Mouse (Mus musculus): ENCODE measurements around the gene Fgf2. TPM values are rescaled to one million over a fixed set of nuclear protein-coding genes. Genes with fewer than 3 reads are reported as not detected.

Fgf2 gene
- polyA plus RNA-seq, 1 experiment from 2014 or later, result 0.29 TPM

- Histone ChIP-seq H3K4me1 (ENCODE audit: insufficient read depth) (no peaks in the 10 kb centered on the region), H3K27ac (ENCODE audit: low read depth) (no peak overlapping the region), H3K9ac (replicated peaks) (no peak overlapping the region), H3K9me3 (ENCODE audit: low read length) (no peaks in the 10 kb centered on the region), H3K4me3 (ENCODE audit: low read depth, low read length) (no peak overlapping the region), H3K36me3 (replicated peaks; ENCODE audit: insufficient read depth, low read length) (no peaks in the 10 kb centered on the region), H3K4me2 (ENCODE audit: low read depth, low read length) (no peak overlapping the region), H3K27me3 (ENCODE audit: insufficient read depth, low read length) (no peaks in the 10 kb centered on the region)
- no peak for TF ChIP-seq CTCF (IDR thresholded peaks at IDR 0.05; ENCODE audit: low read depth)
- no peak for TF ChIP-seq EP300 (IDR thresholded peaks at IDR 0.05; ENCODE audit: low read depth)
- DNase-seq (no peak), ATAC-seq (no peak)
- 73% methylated on average over 7 of the region's 7 CpGs for WGBS (ENCODE audit: insufficient replicate concordance)
Observed at GRCm38 (mm10) chr3:37398661-37399395, 50.7 kb downstream of the Fgf2 start.

GRCm38 (mm10) chr3:37401729-37402610, 53.8 kb downstream of the Fgf2 start:
- Histone ChIP-seq H3K27ac (ENCODE audit: low read depth) (no peak overlapping the region), H3K9ac (replicated peaks) (no peak overlapping the region), H3K36me3 (replicated peaks; ENCODE audit: insufficient read depth, low read length) (no peaks in the 10 kb centered on the region), H3K27me3 (ENCODE audit: insufficient read depth, low read length) (no peaks in the 10 kb centered on the region), H3K4me3 (ENCODE audit: low read depth, low read length) (no peak overlapping the region), H3K9me3 (ENCODE audit: low read length) (no peaks in the 10 kb centered on the region), H3K4me2 (ENCODE audit: low read depth, low read length) (no peak overlapping the region), H3K4me1 (ENCODE audit: insufficient read depth) (no peaks in the 10 kb centered on the region)
- ATAC-seq, result no peak
- WGBS (ENCODE audit: insufficient replicate concordance), result 78% methylated on average over 11 of the region's 11 CpGs
- DNase-seq, result no peak
- TF ChIP-seq CTCF (IDR thresholded peaks at IDR 0.05; ENCODE audit: low read depth) (no peak), EP300 (IDR thresholded peaks at IDR 0.05; ENCODE audit: low read depth) (no peak)

- DNase-seq (no peak), ATAC-seq (no peak)
- no peak overlapping the region for H3K4me2 ChIP-seq (ENCODE audit: low read depth, low read length)
- H3K36me3 ChIP-seq (replicated peaks; ENCODE audit: insufficient read depth, low read length), result no peaks in the 10 kb centered on the region
- H3K9ac ChIP-seq (replicated peaks), result no peak overlapping the region
- no peak overlapping the region for H3K4me3 ChIP-seq (ENCODE audit: low read depth, low read length)
- no peaks in the 10 kb centered on the region for H3K27me3 ChIP-seq (ENCODE audit: insufficient read depth, low read length)
- no peak overlapping the region for H3K27ac ChIP-seq (ENCODE audit: low read depth)
- TF ChIP-seq EP300 (IDR thresholded peaks at IDR 0.05; ENCODE audit: low read depth), result no peak
- TF ChIP-seq CTCF (IDR thresholded peaks at IDR 0.05; ENCODE audit: low read depth), result no peak
- no peaks in the 10 kb centered on the region for H3K9me3 ChIP-seq (ENCODE audit: low read length)
- H3K4me1 ChIP-seq (ENCODE audit: insufficient read depth), result no peaks in the 10 kb centered on the region
Observed at GRCm38 (mm10) chr3:37407598-37407997, 59.5 kb downstream of the Fgf2 start.

- Histone ChIP-seq H3K9me3 (ENCODE audit: low read length) (no peaks in the 10 kb centered on the region), H3K36me3 (replicated peaks; ENCODE audit: insufficient read depth, low read length) (no peaks in the 10 kb centered on the region), H3K4me3 (ENCODE audit: low read depth, low read length) (no peak overlapping the region), H3K4me2 (ENCODE audit: low read depth, low read length) (no peak overlapping the region), H3K27ac (ENCODE audit: low read depth) (no peak overlapping the region), H3K4me1 (ENCODE audit: insufficient read depth) (peaks cover 6% of the 10 kb centered on the region; the same call in 1 of the 2 replicates), H3K9ac (replicated peaks) (no peak overlapping the region), H3K27me3 (ENCODE audit: insufficient read depth, low read length) (no peaks in the 10 kb centered on the region)
- TF ChIP-seq CTCF (IDR thresholded peaks at IDR 0.05; ENCODE audit: low read depth), result no peak
- TF ChIP-seq EP300 (IDR thresholded peaks at IDR 0.05; ENCODE audit: low read depth), result no peak
- DNase-seq, result no peak
- ATAC-seq, result no peak
- WGBS (ENCODE audit: insufficient replicate concordance), result 81% methylated on average over 3 of the region's 3 CpGs
Observed at GRCm38 (mm10) chr3:37413446-37413845, 65.3 kb downstream of the Fgf2 start.

GRCm38 (mm10) chr3:37414413-37414960, 66.3 kb downstream of the Fgf2 start:
- WGBS (ENCODE audit: insufficient replicate concordance), result 50% methylated on average over 14 of the region's 14 CpGs
- no peak overlapping the region for H3K4me2 ChIP-seq (ENCODE audit: low read depth, low read length)
- H3K4me1 ChIP-seq (ENCODE audit: insufficient read depth), result peaks cover 9% of the 10 kb centered on the region; the same call in 1 of the 2 replicates
- H3K27me3 ChIP-seq (ENCODE audit: insufficient read depth, low read length), result no peaks in the 10 kb centered on the region
- H3K4me3 ChIP-seq (ENCODE audit: low read depth, low read length), result no peak overlapping the region
- DNase-seq (peak; percentile 80), ATAC-seq (no peak)
- no peak overlapping the region for H3K27ac ChIP-seq (ENCODE audit: low read depth)
- H3K9ac ChIP-seq (replicated peaks), result no peak overlapping the region
- peak; percentile 85 for TF ChIP-seq CTCF (IDR thresholded peaks at IDR 0.05; ENCODE audit: low read depth)
- TF ChIP-seq EP300 (IDR thresholded peaks at IDR 0.05; ENCODE audit: low read depth), result no peak
- H3K36me3 ChIP-seq (replicated peaks; ENCODE audit: insufficient read depth, low read length), result no peaks in the 10 kb centered on the region
- H3K9me3 ChIP-seq (ENCODE audit: low read length), result no peaks in the 10 kb centered on the region

- no peak for DNase-seq
- peak overlapping the region; percentile 83; the same call in 1 of the 2 replicates for H3K9ac ChIP-seq (replicated peaks)
- H3K36me3 ChIP-seq (replicated peaks; ENCODE audit: insufficient read depth, low read length), result no peaks in the 10 kb centered on the region
- 63% methylated on average over 5 of the region's 5 CpGs for WGBS (ENCODE audit: insufficient replicate concordance)
- peak overlapping the region; percentile 92 for H3K4me2 ChIP-seq (ENCODE audit: low read depth, low read length)
- no peaks in the 10 kb centered on the region for H3K9me3 ChIP-seq (ENCODE audit: low read length)
- no peak for ATAC-seq
- H3K27ac ChIP-seq (ENCODE audit: low read depth), result peak overlapping the region; percentile 97
- H3K27me3 ChIP-seq (ENCODE audit: insufficient read depth, low read length), result no peaks in the 10 kb centered on the region
- TF ChIP-seq CTCF (IDR thresholded peaks at IDR 0.05; ENCODE audit: low read depth) (no peak), EP300 (IDR thresholded peaks at IDR 0.05; ENCODE audit: low read depth) (no peak)
- H3K4me3 ChIP-seq (ENCODE audit: low read depth, low read length), result peak overlapping the region; percentile 99; the same call in 1 of the 2 replicates
- H3K4me1 ChIP-seq (ENCODE audit: insufficient read depth), result peaks cover 19% of the 10 kb centered on the region
Observed at GRCm38 (mm10) chr3:37418341-37418740, 70.2 kb downstream of the Fgf2 start.

All from liver, postnatal 0 days (tissue).